In genomic region chr11:45752237-45752636, GRCm38 (mm10) we compare ENCODE assay signal across 8 mouse cellular contexts.
DNase-seq lines count a peak whose midpoint lies in the region; ATAC-seq lines count a peak whose summit lies in the region.

No protein-coding gene starts in this region.

- H3K4me2 ChIP-seq in kidney, embryonic 14.5 days (replicated peaks; ENCODE audit: low read depth, low read length) = no peak overlapping the region
- H3K4me2 ChIP-seq in liver, embryonic 11.5 days = no peak overlapping the region
- no peak overlapping the region for H3K4me2 ChIP-seq in neural tube, embryonic 15.5 days

- H3K4me1 ChIP-seq in kidney, embryonic 14.5 days (ENCODE audit: control insufficient read depth, insufficient read depth, low read length) = no peaks in the 10 kb centered on the region
- H3K4me1 ChIP-seq in liver, embryonic 11.5 days (replicated peaks; ENCODE audit: control insufficient read depth, insufficient read depth, low read length) = no peaks in the 10 kb centered on the region
- no peaks in the 10 kb centered on the region for H3K4me1 ChIP-seq in neural tube, embryonic 15.5 days

- H3K9ac ChIP-seq in kidney, embryonic 14.5 days (ENCODE audit: low read depth, low read length) = no peak overlapping the region
- no peak overlapping the region for H3K9ac ChIP-seq in liver, embryonic 11.5 days (ENCODE audit: low read depth, low read length)
- H3K9ac ChIP-seq in neural tube, embryonic 15.5 days (replicated peaks) = no peak overlapping the region

- no peak overlapping the region for H3K4me3 ChIP-seq in kidney, embryonic 14.5 days (ENCODE audit: low read length)
- no peak overlapping the region for H3K4me3 ChIP-seq in liver, embryonic 11.5 days (ENCODE audit: low read depth, low read length)
- no peak overlapping the region for H3K4me3 ChIP-seq in neural tube, embryonic 15.5 days (replicated peaks)

- no peaks in the 10 kb centered on the region for H3K27me3 ChIP-seq in kidney, embryonic 14.5 days (ENCODE audit: control insufficient read depth, insufficient read depth, low read length)
- H3K27me3 ChIP-seq in liver, embryonic 11.5 days (replicated peaks; ENCODE audit: control insufficient read depth, insufficient read depth, low read length) = no peaks in the 10 kb centered on the region
- H3K27me3 ChIP-seq in neural tube, embryonic 15.5 days (replicated peaks) = no peaks in the 10 kb centered on the region

- WGBS in kidney, embryonic 14.5 days = 42% methylated on average over 1 of the region's 1 CpGs
- whole genome bisulfite sequencing in liver, embryonic 11.5 days = 50% methylated on average over 1 of the region's 1 CpGs
- 51% methylated on average over 1 of the region's 1 CpGs for WGBS in neural tube, embryonic 15.5 days

- peak; percentile 81; the same call in 1 of the 2 replicates for ATAC-seq in kidney, embryonic 14.5 days (ENCODE audit: low FRiP score, low TSS enrichment)
- peak; percentile 56; the same call in 1 of the 2 replicates for ATAC-seq in liver, embryonic 11.5 days (replicated peaks; ENCODE audit: low FRiP score)
- peak; percentile 78; the same call in 1 of the 2 replicates for ATAC-seq in neural tube, embryonic 15.5 days (ENCODE audit: low FRiP score)
- no peak for ATAC-seq in erythroid progenitor cell, adult 5-6 weeks (replicated peaks; ENCODE audit: low FRiP score, poor library complexity, severe bottlenecking)

- no peaks in the 10 kb centered on the region for H3K36me3 ChIP-seq in kidney, embryonic 14.5 days (ENCODE audit: control insufficient read depth, insufficient read depth, low read length)
- H3K36me3 ChIP-seq in liver, embryonic 11.5 days (ENCODE audit: control insufficient read depth, insufficient read depth, low read length) = no peaks in the 10 kb centered on the region
- H3K36me3 ChIP-seq in neural tube, embryonic 15.5 days = no peaks in the 10 kb centered on the region

- H3K27ac ChIP-seq in kidney, embryonic 14.5 days (ENCODE audit: low read depth, low read length) = no peak overlapping the region
- H3K27ac ChIP-seq in liver, embryonic 11.5 days (ENCODE audit: low read depth, low read length) = no peak overlapping the region
- H3K27ac ChIP-seq in neural tube, embryonic 15.5 days (replicated peaks) = no peak overlapping the region

- DNase-seq in urinary bladder, adult 18-20 months (ENCODE audit: low spot score in 2 of 2) = peak; percentile 4 to 12
- DNase-seq in urinary bladder, postnatal 10 days (ENCODE audit: low spot score) = no peak
- DNase-seq in adrenal gland, postnatal 14 days = peak; percentile 55
- DNase-seq in forelimb bud, embryonic 11.5 days (ENCODE audit: low read depth, low spot score) = peak; percentile 57
- DNase-seq in liver, embryonic 11.5 days (ENCODE audit: low spot score) = no peak

- no peaks in the 10 kb centered on the region for H3K9me3 ChIP-seq in kidney, embryonic 14.5 days (ENCODE audit: control insufficient read depth, low read length)
- H3K9me3 ChIP-seq in liver, embryonic 11.5 days (ENCODE audit: control insufficient read depth, low read length) = no peaks in the 10 kb centered on the region
- no peaks in the 10 kb centered on the region for H3K9me3 ChIP-seq in neural tube, embryonic 15.5 days (replicated peaks)

Comparison
In these comparisons a context has a peak if more than half of its experiments do, and no peak if none do; other contexts are left out.
1. DNase-seq: peak in urinary bladder, adult 18-20 months (2 of 2), adrenal gland, postnatal 14 days (single experiment) and forelimb bud, embryonic 11.5 days (single experiment); none in urinary bladder, postnatal 10 days (single experiment) and liver, embryonic 11.5 days (single experiment).